Mouse (Mus musculus): ENCODE measurements around the gene Cd24a.

Cd24a gene

GRCm38 (mm10) chr10:43577997-43578331 lies at the start of gene Cd24a:
Gene Cd24a (plus strand): TSS chr10:43578284.
- no peak for DNase-seq (ENCODE audit: low spot score)

- no peak for DNase-seq (ENCODE audit: low spot score)
These were observed 43.7 kb upstream of the Cd24a start for GRCm38 (mm10) chr10:43534382-43534781.

- DNase-seq (ENCODE audit: low spot score): no peak
These were observed 40.4 kb upstream of the Cd24a start for GRCm38 (mm10) chr10:43537652-43538051.

- DNase-seq (ENCODE audit: low spot score): no peak
These were observed 39.3 kb upstream of the Cd24a start for GRCm38 (mm10) chr10:43538831-43539230.

- no peak for DNase-seq (ENCODE audit: low spot score)
These were observed 38.3 kb upstream of the Cd24a start for GRCm38 (mm10) chr10:43539746-43540310.

GRCm38 (mm10) chr10:43540442-43541152 lies 37.5 kb upstream of the Cd24a start, which contains the start of gene 1700021F05Rik:
Gene 1700021F05Rik (minus strand): TSS chr10:43540994.
- peak; percentile 92 for DNase-seq (ENCODE audit: low spot score)

- no peak for DNase-seq (ENCODE audit: low spot score)
These were observed 36.9 kb upstream of the Cd24a start for GRCm38 (mm10) chr10:43541153-43541544.

GRCm38 (mm10) chr10:43549411-43549810 lies 28.7 kb upstream of the Cd24a start:
- DNase-seq (ENCODE audit: low spot score): no peak

- DNase-seq (ENCODE audit: low spot score): no peak
These were observed 27.2 kb upstream of the Cd24a start for GRCm38 (mm10) chr10:43550923-43551322.

GRCm38 (mm10) chr10:43551388-43551787 lies 26.7 kb upstream of the Cd24a start:
- DNase-seq (ENCODE audit: low spot score): no peak

- no peak for DNase-seq (ENCODE audit: low spot score)
These were observed 20.4 kb upstream of the Cd24a start for GRCm38 (mm10) chr10:43557630-43558165.

- DNase-seq (ENCODE audit: low spot score): no peak
These were observed 18.8 kb upstream of the Cd24a start for GRCm38 (mm10) chr10:43559313-43559712.

- DNase-seq (ENCODE audit: low spot score): no peak
These were observed 17.3 kb upstream of the Cd24a start for GRCm38 (mm10) chr10:43560765-43561164.

GRCm38 (mm10) chr10:43561311-43561710 lies 16.8 kb upstream of the Cd24a start:
- no peak for DNase-seq (ENCODE audit: low spot score)

GRCm38 (mm10) chr10:43574352-43574751 lies 3.7 kb upstream of the Cd24a start:
- DNase-seq (ENCODE audit: low spot score): no peak

- DNase-seq (ENCODE audit: low spot score): no peak
These were observed 3.1 kb upstream of the Cd24a start for GRCm38 (mm10) chr10:43574956-43575355.

GRCm38 (mm10) chr10:43577299-43577996 lies 636 bp upstream of the Cd24a start:
- DNase-seq (ENCODE audit: low spot score): no peak

- DNase-seq (ENCODE audit: low spot score): peak; percentile 25
These were observed 276 bp downstream of the Cd24a start for GRCm38 (mm10) chr10:43578366-43578753.

GRCm38 (mm10) chr10:43578754-43579380 lies 783 bp downstream of the Cd24a start:
- DNase-seq (ENCODE audit: low spot score): peak; percentile 53

GRCm38 (mm10) chr10:43579381-43580261 lies 1.5 kb downstream of the Cd24a start:
- no peak for DNase-seq (ENCODE audit: low spot score)

- peak; percentile 29 for DNase-seq (ENCODE audit: low spot score)
These were observed 2.6 kb downstream of the Cd24a start for GRCm38 (mm10) chr10:43580649-43581078.
